In the genomic region with DNA sequence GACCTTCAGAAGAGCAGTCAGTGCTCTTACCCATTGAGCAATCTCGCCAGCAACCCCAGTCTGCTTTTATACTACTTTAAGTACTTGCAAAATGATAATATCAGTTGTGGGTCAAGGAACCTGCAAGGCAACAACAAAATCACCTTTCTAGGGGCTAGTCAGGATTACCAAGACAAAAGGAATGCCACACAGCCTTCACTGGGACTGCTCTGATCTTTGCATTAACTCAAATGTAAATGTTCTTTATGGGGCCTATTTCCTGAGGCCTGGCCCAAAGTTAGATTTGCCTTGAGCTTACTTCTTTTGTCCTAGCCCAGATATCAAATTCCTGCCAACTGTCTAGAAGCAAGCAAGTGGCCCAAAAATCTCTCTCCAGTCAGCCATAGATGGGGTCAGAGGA, we compare ENCODE assay signal across 24 mouse cellular contexts.
"Had no signal": no experiment of that assay in that cellular context is flagged by ENCODE, and none has a peak within 500 bp of the region (broad histone marks: within the 10 kb centered on the region; RNA-seq: fewer than 3 reads in every experiment).

No protein-coding gene starts in this region.

- H3K4me1 ChIP-seq: embryonic facial prominence, embryonic 10.5 days; embryonic facial prominence, embryonic 12.5 days; embryonic facial prominence, embryonic 15.5 days; forebrain, embryonic 10.5 days; forebrain, embryonic 12.5 days; forebrain, embryonic 13.5 days; forebrain, embryonic 15.5 days; heart, embryonic 10.5 days; heart, embryonic 12.5 days had no signal

- H3K36me3 ChIP-seq: embryonic facial prominence, embryonic 10.5 days; embryonic facial prominence, embryonic 12.5 days; embryonic facial prominence, embryonic 13.5 days; embryonic facial prominence, embryonic 15.5 days; forebrain, embryonic 10.5 days; forebrain, embryonic 12.5 days; forebrain, embryonic 15.5 days; heart, embryonic 10.5 days; heart, embryonic 12.5 days had no signal

- DNase-seq: cerebellum, postnatal 10 days; cerebellum, postnatal 14 days; cerebellum, postnatal 25 days; cerebellum, postnatal 36 days; embryo, embryonic 11 days; forebrain, postnatal 0 days; gastrocnemius, adult 2 months; gastrocnemius, postnatal 10 days; gastrocnemius, postnatal 14 days; gastrocnemius, postnatal 25 days; heart, adult 11 months; heart, adult 18-20 months; heart, adult 2 months had no signal

- H3K9me3 ChIP-seq: embryonic facial prominence, embryonic 13.5 days; embryonic facial prominence, embryonic 15.5 days; forebrain, embryonic 10.5 days; forebrain, embryonic 12.5 days; forebrain, embryonic 13.5 days; forebrain, embryonic 15.5 days; heart, embryonic 10.5 days; heart, embryonic 12.5 days had no signal

- H3K27ac ChIP-seq: embryonic facial prominence, embryonic 10.5 days; embryonic facial prominence, embryonic 12.5 days; embryonic facial prominence, embryonic 13.5 days; embryonic facial prominence, embryonic 15.5 days; forebrain, embryonic 10.5 days; forebrain, embryonic 12.5 days; forebrain, embryonic 13.5 days; forebrain, embryonic 15.5 days; gastrocnemius, adult 2 months; heart, adult 2 months; heart, embryonic 10.5 days had no signal

- H3K4me3 ChIP-seq: embryonic facial prominence, embryonic 10.5 days; embryonic facial prominence, embryonic 12.5 days; embryonic facial prominence, embryonic 13.5 days; embryonic facial prominence, embryonic 15.5 days; erythroblast, embryonic 14.5 days; forebrain, embryonic 10.5 days; forebrain, embryonic 12.5 days; forebrain, embryonic 13.5 days; forebrain, embryonic 15.5 days; gastrocnemius, adult 2 months; heart, adult 2 months; heart, embryonic 10.5 days; heart, embryonic 12.5 days had no signal

- H3K9ac ChIP-seq: embryonic facial prominence, embryonic 12.5 days; embryonic facial prominence, embryonic 13.5 days; embryonic facial prominence, embryonic 15.5 days; forebrain, embryonic 12.5 days; forebrain, embryonic 13.5 days; forebrain, embryonic 15.5 days; forebrain, postnatal 0 days; heart, embryonic 12.5 days had no signal
